Mouse (Mus musculus): ENCODE data around the gene Sertad1. TPM values are rescaled to one million over a fixed set of nuclear protein-coding genes. Genes with fewer than 3 reads are reported as not detected.

Sertad1 gene
- polyA plus RNA-seq, 1 experiment from 2014 or later, result 10.7 TPM

- Histone ChIP-seq H3K36me3 (peaks cover 77% of the 10 kb centered on the region), H3K27ac (no peak overlapping the region), H3K9me3 (no peaks in the 10 kb centered on the region), H3K4me2 (no peak overlapping the region), H3K9ac (no peak overlapping the region), H3K4me1 (replicated peaks) (peaks cover 16% of the 10 kb centered on the region), H3K27me3 (no peaks in the 10 kb centered on the region), H3K4me3 (no peak overlapping the region)
- 92% methylated on average over 8 of the region's 8 CpGs for WGBS
- no peak for ATAC-seq (ENCODE audit: low FRiP score)
These were observed 51.3 kb downstream of the Sertad1 start for GRCm38 (mm10) chr7:27537998-27538397.

DNA sequence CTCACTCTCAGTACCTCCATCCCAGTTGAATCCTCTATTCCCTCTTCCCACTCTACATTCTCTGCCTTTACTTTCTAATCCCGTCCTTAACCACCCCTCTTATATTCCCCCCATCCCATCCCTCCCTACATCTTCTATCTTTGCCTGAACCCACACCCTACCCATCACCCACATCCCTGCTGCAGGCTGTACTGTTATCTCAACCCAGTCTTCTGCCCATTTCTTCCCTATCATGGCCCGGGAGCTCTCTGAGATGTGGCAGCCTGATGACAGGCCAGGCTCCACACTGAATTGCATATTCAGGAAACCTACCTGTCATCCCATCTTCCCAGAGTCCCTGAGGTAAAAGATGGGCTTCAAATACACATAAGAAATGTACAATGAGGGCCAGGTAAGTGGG is 52.1 kb downstream of the Sertad1 start:
- Histone ChIP-seq H3K27ac (no peak overlapping the region), H3K4me1 (replicated peaks) (peaks cover 16% of the 10 kb centered on the region), H3K9ac (no peak overlapping the region), H3K27me3 (no peaks in the 10 kb centered on the region), H3K36me3 (peaks cover 69% of the 10 kb centered on the region), H3K4me2 (no peak overlapping the region), H3K9me3 (no peaks in the 10 kb centered on the region), H3K4me3 (no peak overlapping the region)
- 88% methylated on average over 2 of the region's 2 CpGs for WGBS
- ATAC-seq (ENCODE audit: low FRiP score), result no peak

Other genes starting within 250 kb of the Sertad1 start
- 48.4 and 49.6 TPM in 2 replicates for gene Numbl, start 228.5 kb upstream of the Sertad1 start, polyA plus RNA-seq (2015; fragmentation: Nextera tagmentation; extraction: Ambion mirVana)
- gene Ltbp4, start 149.2 kb upstream of the Sertad1 start, polyA plus RNA-seq (2015; fragmentation: Nextera tagmentation; extraction: Ambion mirVana), result 5.4 and 6.0 TPM in 2 replicates
- gene Shkbp1, start 130.9 kb upstream of the Sertad1 start, polyA plus RNA-seq (2015; fragmentation: Nextera tagmentation; extraction: Ambion mirVana), result 61.8 and 62.5 TPM in 2 replicates
- not detected in 2 replicates for gene Gm20479, start 129.5 kb upstream of the Sertad1 start, polyA plus RNA-seq (2015; fragmentation: Nextera tagmentation; extraction: Ambion mirVana)
- 2.2 and 2.6 TPM in 2 replicates for gene Sptbn4, start 39.2 kb upstream of the Sertad1 start, polyA plus RNA-seq (2015; fragmentation: Nextera tagmentation; extraction: Ambion mirVana)
- 18.7 and 19.3 TPM in 2 replicates for gene Blvrb, start 38.9 kb upstream of the Sertad1 start, polyA plus RNA-seq (2015; fragmentation: Nextera tagmentation; extraction: Ambion mirVana)
- 13.0 and 13.4 TPM in 2 replicates for gene Sertad3, start 13.1 kb upstream of the Sertad1 start, polyA plus RNA-seq (2015; fragmentation: Nextera tagmentation; extraction: Ambion mirVana)
- 1.4 and 1.5 TPM in 2 replicates for gene Prx, start 12.4 kb downstream of the Sertad1 start, polyA plus RNA-seq (2015; fragmentation: Nextera tagmentation; extraction: Ambion mirVana)
- gene Hipk4, start 36.4 kb downstream of the Sertad1 start, polyA plus RNA-seq (2015; fragmentation: Nextera tagmentation; extraction: Ambion mirVana), result 0.77 and 0.79 TPM in 2 replicates
- 126 TPM in 2 replicates for gene Pld3, start 66.3 kb downstream of the Sertad1 start, polyA plus RNA-seq (2015; fragmentation: Nextera tagmentation; extraction: Ambion mirVana)
- 32.1 and 34.0 TPM in 2 replicates for gene 2310022A10Rik, start 66.3 kb downstream of the Sertad1 start, polyA plus RNA-seq (2015; fragmentation: Nextera tagmentation; extraction: Ambion mirVana)
- gene Akt2, start 104.6 kb downstream of the Sertad1 start, polyA plus RNA-seq (2015; fragmentation: Nextera tagmentation; extraction: Ambion mirVana), result 68.0 and 71.0 TPM in 2 replicates
- gene Ttc9b, start 167.0 kb downstream of the Sertad1 start, polyA plus RNA-seq (2015; fragmentation: Nextera tagmentation; extraction: Ambion mirVana), result 50.2 and 52.0 TPM in 2 replicates
- 13.0 and 13.2 TPM in 2 replicates for gene Map3k10, start 187.7 kb downstream of the Sertad1 start, polyA plus RNA-seq (2015; fragmentation: Nextera tagmentation; extraction: Ambion mirVana)
- 10.8 and 12.1 TPM in 2 replicates for gene Zfp607b, start 202.4 kb downstream of the Sertad1 start, polyA plus RNA-seq (2015; fragmentation: Nextera tagmentation; extraction: Ambion mirVana)
- 125 and 134 TPM in 2 replicates for gene Zfp60, start 244.5 kb downstream of the Sertad1 start, polyA plus RNA-seq (2015; fragmentation: Nextera tagmentation; extraction: Ambion mirVana)